Mouse (Mus musculus): ENCODE results near the gene Serpina10. TPM values are rescaled to one million over a fixed set of nuclear protein-coding genes. Genes with fewer than 3 reads are reported as not detected.
"Not testable (repeated sequence)": the region's sequence is repeated elsewhere in the genome, so short reads cannot be mapped to it uniquely, and the experiment has no call there.

The Serpina10 gene
- polyA plus RNA-seq, 1 experiment from 2014 or later = 3.3 TPM

DNA sequence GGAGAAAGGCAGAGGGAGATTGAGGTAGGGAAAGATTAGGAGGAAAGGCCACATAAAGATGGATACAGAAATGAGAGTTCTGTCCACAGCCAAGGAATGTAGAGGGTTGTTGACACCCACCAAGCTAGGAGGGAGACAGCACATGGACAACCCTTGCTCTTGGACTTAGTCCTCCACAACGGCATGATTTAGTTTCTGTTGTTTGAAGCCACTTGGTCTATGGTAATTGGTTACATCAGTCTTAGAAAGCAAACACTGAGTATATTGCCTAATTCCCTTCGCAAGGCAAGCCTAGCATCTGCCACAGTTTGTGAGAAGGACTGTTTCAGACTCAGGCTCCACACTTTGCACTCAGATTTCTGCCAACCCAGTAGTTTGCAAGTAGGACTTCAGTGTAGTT lies 4.6 kb upstream of the Serpina10 start:
- Histone ChIP-seq H3K9ac (ENCODE audit: low read length) (no peak overlapping the region), H3K36me3 (ENCODE audit: control insufficient read depth, insufficient read depth, low read length) (no peaks in the 10 kb centered on the region), H3K4me1 (ENCODE audit: control insufficient read depth, insufficient read depth, low read length) (no peaks in the 10 kb centered on the region), H3K4me3 (replicated peaks; ENCODE audit: low read length) (no peak overlapping the region), H3K9me3 (replicated peaks; ENCODE audit: control insufficient read depth, low read length) (no peaks in the 10 kb centered on the region), H3K27ac (ENCODE audit: low read length) (no peak overlapping the region), H3K27me3 (ENCODE audit: control insufficient read depth, insufficient read depth, low read length) (no peaks in the 10 kb centered on the region), H3K4me2 (ENCODE audit: low read depth, low read length) (no peak overlapping the region)
- no peak for ATAC-seq (ENCODE audit: insufficient read depth, low FRiP score)
- 70% methylated on average over 2 of the region's 2 CpGs for WGBS

GRCm38 (mm10) chr12:103634430-103634829 lies 3.2 kb upstream of the Serpina10 start:
- no peak for ATAC-seq (ENCODE audit: insufficient read depth, low FRiP score)
- 85% methylated on average over 2 of the region's 2 CpGs for WGBS
- H3K4me1 ChIP-seq (ENCODE audit: control insufficient read depth, insufficient read depth, low read length) = no peaks in the 10 kb centered on the region
- no peaks in the 10 kb centered on the region for H3K9me3 ChIP-seq (replicated peaks; ENCODE audit: control insufficient read depth, low read length)
- no peak overlapping the region for H3K9ac ChIP-seq (ENCODE audit: low read length)
- no peak overlapping the region for H3K27ac ChIP-seq (ENCODE audit: low read length)
- H3K4me2 ChIP-seq (ENCODE audit: low read depth, low read length) = no peak overlapping the region
- H3K4me3 ChIP-seq (replicated peaks; ENCODE audit: low read length) = no peak overlapping the region
- no peaks in the 10 kb centered on the region for H3K36me3 ChIP-seq (ENCODE audit: control insufficient read depth, insufficient read depth, low read length)
- H3K27me3 ChIP-seq (ENCODE audit: control insufficient read depth, insufficient read depth, low read length) = no peaks in the 10 kb centered on the region

DNA sequence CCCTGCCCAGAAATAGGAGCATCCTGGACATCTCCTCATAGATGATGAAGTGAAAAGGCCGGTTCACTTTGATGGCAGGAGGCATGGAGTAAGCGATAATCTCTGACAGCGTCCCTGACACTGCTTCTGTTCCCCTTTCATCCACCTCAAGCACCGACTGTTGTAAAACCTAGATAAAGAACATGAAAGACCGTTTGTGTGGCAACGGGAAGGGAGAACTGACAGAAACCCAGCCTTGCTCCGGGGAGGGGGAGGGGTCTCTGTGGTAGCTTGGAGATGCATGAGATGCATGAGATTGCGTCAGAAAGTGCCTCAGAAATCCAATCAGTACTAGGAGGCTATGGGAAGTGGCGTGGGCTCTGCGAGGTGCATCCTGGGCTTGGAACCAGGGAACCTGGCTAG lies 14.4 kb downstream of the Serpina10 start:
- H3K4me2 ChIP-seq (ENCODE audit: low read depth, low read length) = no peak overlapping the region
- H3K4me3 ChIP-seq (replicated peaks; ENCODE audit: low read length) = no peak overlapping the region
- H3K36me3 ChIP-seq (ENCODE audit: control insufficient read depth, insufficient read depth, low read length) = no peaks in the 10 kb centered on the region
- H3K9ac ChIP-seq (ENCODE audit: low read length) = no peak overlapping the region
- 69% methylated on average over 10 of the region's 10 CpGs for WGBS
- no peak overlapping the region for H3K27ac ChIP-seq (ENCODE audit: low read length)
- ATAC-seq (ENCODE audit: insufficient read depth, low FRiP score) = no peak
- no peaks in the 10 kb centered on the region for H3K4me1 ChIP-seq (ENCODE audit: control insufficient read depth, insufficient read depth, low read length)
- H3K9me3 ChIP-seq (replicated peaks; ENCODE audit: control insufficient read depth, low read length) = no peaks in the 10 kb centered on the region
- no peaks in the 10 kb centered on the region for H3K27me3 ChIP-seq (ENCODE audit: control insufficient read depth, insufficient read depth, low read length)

DNA sequence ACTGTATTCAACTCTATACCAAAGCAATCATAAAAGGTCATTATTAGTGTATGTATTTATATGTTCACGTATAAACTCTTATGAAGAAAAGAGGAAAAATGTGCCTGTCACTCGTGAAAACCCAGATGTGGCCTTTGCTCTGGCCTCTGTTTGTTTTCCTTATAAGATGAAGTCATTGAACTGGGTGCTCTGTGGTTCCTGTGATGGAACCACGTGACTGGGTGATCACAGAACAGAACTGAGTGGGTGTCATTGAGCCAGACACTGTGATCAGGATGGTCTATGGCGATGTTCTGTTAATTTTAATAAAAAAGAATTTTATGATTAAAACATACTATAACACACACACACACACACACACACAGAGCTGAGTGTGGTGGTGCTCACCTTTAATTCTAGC lies 15.5 kb downstream of the Serpina10 start:
- H3K36me3 ChIP-seq (ENCODE audit: control insufficient read depth, insufficient read depth, low read length) = no peaks in the 10 kb centered on the region
- no peaks in the 10 kb centered on the region for H3K4me1 ChIP-seq (ENCODE audit: control insufficient read depth, insufficient read depth, low read length)
- H3K27me3 ChIP-seq (ENCODE audit: control insufficient read depth, insufficient read depth, low read length) = no peaks in the 10 kb centered on the region
- ATAC-seq (ENCODE audit: insufficient read depth, low FRiP score) = no peak
- H3K9ac ChIP-seq (ENCODE audit: low read length) = no peak overlapping the region
- 76% methylated on average over 4 of the region's 4 CpGs for WGBS
- no peak overlapping the region for H3K4me3 ChIP-seq (replicated peaks; ENCODE audit: low read length)
- H3K4me2 ChIP-seq (ENCODE audit: low read depth, low read length) = no peak overlapping the region
- H3K27ac ChIP-seq (ENCODE audit: low read length) = no peak overlapping the region
- H3K9me3 ChIP-seq (replicated peaks; ENCODE audit: control insufficient read depth, low read length) = no peaks in the 10 kb centered on the region

- H3K9me3 ChIP-seq (replicated peaks; ENCODE audit: control insufficient read depth, low read length) = no peaks in the 10 kb centered on the region
- H3K9ac ChIP-seq (ENCODE audit: low read length) = no peak overlapping the region
- H3K27me3 ChIP-seq (ENCODE audit: control insufficient read depth, insufficient read depth, low read length) = no peaks in the 10 kb centered on the region
- WGBS = 77% methylated on average over 1 of the region's 1 CpGs
- H3K4me1 ChIP-seq (ENCODE audit: control insufficient read depth, insufficient read depth, low read length) = no peaks in the 10 kb centered on the region
- ATAC-seq (ENCODE audit: insufficient read depth, low FRiP score) = no peak
- no peak overlapping the region for H3K4me2 ChIP-seq (ENCODE audit: low read depth, low read length)
- H3K27ac ChIP-seq (ENCODE audit: low read length) = no peak overlapping the region
- H3K4me3 ChIP-seq (replicated peaks; ENCODE audit: low read length) = no peak overlapping the region
- H3K36me3 ChIP-seq (ENCODE audit: control insufficient read depth, insufficient read depth, low read length) = no peaks in the 10 kb centered on the region
Measured at GRCm38 (mm10) chr12:103615141-103615540, 16.1 kb downstream of the Serpina10 start.

DNA sequence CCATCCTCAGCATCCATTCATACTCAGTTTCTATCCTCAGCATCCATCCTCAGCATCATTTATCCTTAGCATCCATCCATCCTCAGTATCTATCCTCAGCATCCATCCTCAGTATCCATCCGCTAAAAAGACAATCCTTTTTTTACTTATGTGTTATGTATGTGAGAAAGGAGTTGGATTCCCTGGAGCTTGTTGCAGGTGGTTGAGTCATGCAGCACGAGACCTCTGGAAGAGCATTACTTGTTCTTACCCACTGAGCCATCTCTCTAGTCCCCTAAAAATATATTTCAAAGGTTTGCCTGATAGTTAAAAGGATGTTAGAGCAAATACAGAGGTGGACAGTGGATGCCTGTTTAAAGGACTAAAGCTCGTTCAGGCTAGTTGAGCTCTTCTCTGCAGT lies 29.4 kb downstream of the Serpina10 start:
- ATAC-seq (ENCODE audit: insufficient read depth, low FRiP score) = no peak
- Histone ChIP-seq H3K4me2 (ENCODE audit: low read depth, low read length) (no peak overlapping the region), H3K4me3 (replicated peaks; ENCODE audit: low read length) (no peak overlapping the region), H3K4me1 (ENCODE audit: control insufficient read depth, insufficient read depth, low read length) (no peaks in the 10 kb centered on the region), H3K9me3 (replicated peaks; ENCODE audit: control insufficient read depth, low read length) (no peaks in the 10 kb centered on the region), H3K36me3 (ENCODE audit: control insufficient read depth, insufficient read depth, low read length) (no peaks in the 10 kb centered on the region), H3K27me3 (ENCODE audit: control insufficient read depth, insufficient read depth, low read length) (no peaks in the 10 kb centered on the region), H3K27ac (ENCODE audit: low read length) (no peak overlapping the region), H3K9ac (ENCODE audit: low read length) (no peak overlapping the region)
- 84% methylated on average over 3 of the region's 3 CpGs for WGBS

- no peaks in the 10 kb centered on the region for H3K36me3 ChIP-seq (ENCODE audit: control insufficient read depth, insufficient read depth, low read length)
- 43% methylated on average over 3 of the region's 3 CpGs for WGBS
- H3K9ac ChIP-seq (ENCODE audit: low read length) = no peak overlapping the region
- ATAC-seq (ENCODE audit: insufficient read depth, low FRiP score) = no peak
- no peaks in the 10 kb centered on the region for H3K9me3 ChIP-seq (replicated peaks; ENCODE audit: control insufficient read depth, low read length)
- H3K4me2 ChIP-seq (ENCODE audit: low read depth, low read length) = no peak overlapping the region
- H3K4me3 ChIP-seq (replicated peaks; ENCODE audit: low read length) = no peak overlapping the region
- no peaks in the 10 kb centered on the region for H3K4me1 ChIP-seq (ENCODE audit: control insufficient read depth, insufficient read depth, low read length)
- no peak overlapping the region for H3K27ac ChIP-seq (ENCODE audit: low read length)
- H3K27me3 ChIP-seq (ENCODE audit: control insufficient read depth, insufficient read depth, low read length) = no peaks in the 10 kb centered on the region
Measured at GRCm38 (mm10) chr12:103600364-103600763, 30.9 kb downstream of the Serpina10 start.

GRCm38 (mm10) chr12:103598411-103598810 lies 32.8 kb downstream of the Serpina10 start:
- WGBS = 44% methylated on average over 2 of the region's 2 CpGs
- Histone ChIP-seq H3K27ac (ENCODE audit: low read length) (no peak overlapping the region), H3K9me3 (replicated peaks; ENCODE audit: control insufficient read depth, low read length) (no peaks in the 10 kb centered on the region), H3K9ac (ENCODE audit: low read length) (no peak overlapping the region), H3K4me3 (replicated peaks; ENCODE audit: low read length) (no peak overlapping the region), H3K36me3 (ENCODE audit: control insufficient read depth, insufficient read depth, low read length) (no peaks in the 10 kb centered on the region), H3K4me1 (ENCODE audit: control insufficient read depth, insufficient read depth, low read length) (no peaks in the 10 kb centered on the region), H3K27me3 (ENCODE audit: control insufficient read depth, insufficient read depth, low read length) (no peaks in the 10 kb centered on the region), H3K4me2 (ENCODE audit: low read depth, low read length) (no peak overlapping the region)
- peak; percentile 73; the same call in 1 of the 2 replicates for ATAC-seq (ENCODE audit: insufficient read depth, low FRiP score)

GRCm38 (mm10) chr12:103583771-103584170 lies 47.5 kb downstream of the Serpina10 start:
- no peak for ATAC-seq (ENCODE audit: insufficient read depth, low FRiP score)
- Histone ChIP-seq H3K27ac (ENCODE audit: low read length) (no peak overlapping the region), H3K4me1 (ENCODE audit: control insufficient read depth, insufficient read depth, low read length) (no peaks in the 10 kb centered on the region), H3K9ac (ENCODE audit: low read length) (no peak overlapping the region), H3K4me2 (ENCODE audit: low read depth, low read length) (no peak overlapping the region), H3K27me3 (ENCODE audit: control insufficient read depth, insufficient read depth, low read length) (no peaks in the 10 kb centered on the region), H3K4me3 (replicated peaks; ENCODE audit: low read length) (no peak overlapping the region), H3K36me3 (ENCODE audit: control insufficient read depth, insufficient read depth, low read length) (0 out of 2 replicates have a peak, but pooled peaks cover 3% of the 10 kb centered on the region), H3K9me3 (replicated peaks; ENCODE audit: control insufficient read depth, low read length) (no peaks in the 10 kb centered on the region)
- WGBS = 70% methylated on average over 8 of the region's 8 CpGs

DNA sequence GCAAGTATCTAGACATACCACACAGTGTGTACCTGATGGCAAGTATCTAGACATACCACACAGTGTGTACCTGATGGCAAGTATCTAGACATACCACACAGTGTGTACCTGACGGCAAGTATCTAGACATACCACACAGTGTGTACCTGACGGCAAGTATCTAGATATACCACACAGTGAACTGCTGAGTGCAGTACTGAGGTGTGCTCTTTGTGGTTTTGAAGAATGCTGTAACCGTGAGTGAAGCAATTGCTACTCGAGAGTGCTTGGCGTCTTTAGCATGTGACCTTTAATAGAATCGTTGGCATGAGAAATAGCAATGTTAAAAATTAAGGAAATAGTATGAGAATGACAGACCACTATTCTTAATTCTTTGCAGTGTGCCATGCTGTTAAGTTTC lies 53.1 kb downstream of the Serpina10 start:
- not testable (repeated sequence) for H3K9ac ChIP-seq (ENCODE audit: low read length); H3K4me3 ChIP-seq (replicated peaks; ENCODE audit: low read length); H3K9me3 ChIP-seq (replicated peaks; ENCODE audit: control insufficient read depth, low read length); H3K4me2 ChIP-seq (ENCODE audit: low read depth, low read length); H3K27ac ChIP-seq (ENCODE audit: low read length); H3K27me3 ChIP-seq (ENCODE audit: control insufficient read depth, insufficient read depth, low read length); ATAC-seq (ENCODE audit: insufficient read depth, low FRiP score); H3K4me1 ChIP-seq (ENCODE audit: control insufficient read depth, insufficient read depth, low read length); H3K36me3 ChIP-seq (ENCODE audit: control insufficient read depth, insufficient read depth, low read length)
- 87% methylated on average over 6 of the region's 6 CpGs for WGBS
